Mouse (Mus musculus): Measurements from ENCODE around the gene Pycr1. TPM values are rescaled to one million over a fixed set of nuclear protein-coding genes. Genes with fewer than 3 reads are reported as not detected.

Gene Pycr1
- total and polyA plus RNA-seq, 3 experiments, result 21.0 to 75.3 (median 32.3) TPM

- no peak overlapping the region for H3K4me3 ChIP-seq (replicated peaks in 1 of 3; ENCODE audit: low read depth in 2 of 3, low read length in 2 of 3, poor library complexity in 1 of 3)
- H3K36me3 ChIP-seq (replicated peaks in 1 of 2; ENCODE audit: control insufficient read depth in 1 of 2, insufficient read depth in 1 of 2, low read length in 1 of 2), result no peaks in the 10 kb centered on the region
- in situ Hi-C loops (cut with MboI; ENCODE audit: low pct_ligation_motif_present, low pct_unique_long_range_greater_than_20kb, low sequenced_read_pairs) (no loop called here), dilution Hi-C loops (cut with MboI; ENCODE audit: extremely low pct_ligation_motif_present, extremely low pct_unique_long_range_greater_than_20kb, low sequenced_read_pairs) (no loop called here)
- peaks cover 65% of the 10 kb centered on the region for H3K27me3 ChIP-seq (replicated peaks)
- H3K4me1 ChIP-seq (ENCODE audit: control insufficient read depth in 1 of 2, insufficient read depth in 2 of 2), result peaks cover 0 to 14% of the 10 kb centered on the region in 2 experiments; a peak in 3 of 4 replicates
- H3K79me2 ChIP-seq (replicated peaks; ENCODE audit: control insufficient read depth, extremely low read depth, insufficient read depth, poor library complexity, severe bottlenecking), result no peaks in the 10 kb centered on the region
- H3K27ac ChIP-seq (ENCODE audit: insufficient read depth, low read depth), result no peak overlapping the region
- no peak overlapping the region for H3K4me2 ChIP-seq (ENCODE audit: insufficient read depth, low read depth, poor library complexity, severe bottlenecking)
- no peak for DNase-seq (ENCODE audit: extremely low read depth)
- no peak overlapping the region for H3K9ac ChIP-seq (ENCODE audit: insufficient read depth, low read depth)
- peaks cover 7% of the 10 kb centered on the region for H3K9me3 ChIP-seq (replicated peaks; ENCODE audit: low read length)
- TF ChIP-seq MYC (IDR thresholded peaks at IDR 0.05; ENCODE audit: low read depth, low read length) (no peak), CHD2 (IDR thresholded peaks at IDR 0.05; ENCODE audit: low read length) (no peak), PAX5 (IDR thresholded peaks at IDR 0.05; ENCODE audit: low read length) (no peak), RAD21 (IDR thresholded peaks at IDR 0.05; ENCODE audit: low read depth, low read length) (no peak), IRF4 (IDR thresholded peaks at IDR 0.05; ENCODE audit: low read depth, low read length) (no peak), CTCF (conservative IDR thresholded peaks at IDR 0.05 in 1 of 2, IDR thresholded peaks at IDR 0.05 in 1 of 2; ENCODE audit: low read depth in 2 of 2, low read length in 2 of 2) (no peak), TBP (conservative IDR thresholded peaks at IDR 0.05; ENCODE audit: low read depth, low read length) (no peak), JUN (IDR thresholded peaks at IDR 0.05; ENCODE audit: insufficient read depth, low read depth, low read length) (no peak), MAZ (IDR thresholded peaks at IDR 0.05; ENCODE audit: low read depth, low read length) (no peak), KAT2A (IDR thresholded peaks at IDR 0.05; ENCODE audit: insufficient replicate concordance, low read length) (no peak), SMC3 (IDR thresholded peaks at IDR 0.05; ENCODE audit: low read depth, low read length) (no peak), ELF1 (IDR thresholded peaks at IDR 0.05; ENCODE audit: low read depth, low read length) (no peak), TCF12 (IDR thresholded peaks at IDR 0.05; ENCODE audit: low read depth, low read length) (no peak), USF1 (IDR thresholded peaks at IDR 0.05; ENCODE audit: low read depth, low read length) (no peak), GABPA (IDR thresholded peaks at IDR 0.05; ENCODE audit: insufficient replicate concordance, low read depth, low read length) (no peak), POLR2A (IDR thresholded peaks at IDR 0.05; ENCODE audit: low read depth, low read length) (no peak), POLR2AphosphoS2 (IDR thresholded peaks at IDR 0.05; ENCODE audit: low read depth, low read length) (no peak)
These were observed 13.7 kb upstream of the Pycr1 start for GRCm38 (mm10) chr11:120657301-120657700.

GRCm38 (mm10) chr11:120654741-120655140 lies 11.2 kb upstream of the Pycr1 start:
- no peak overlapping the region for H3K4me2 ChIP-seq (ENCODE audit: insufficient read depth, low read depth, poor library complexity, severe bottlenecking)
- no peak overlapping the region for H3K4me3 ChIP-seq (replicated peaks in 1 of 3; ENCODE audit: low read depth in 2 of 3, low read length in 2 of 3, poor library complexity in 1 of 3)
- TF ChIP-seq JUN (IDR thresholded peaks at IDR 0.05; ENCODE audit: insufficient read depth, low read depth, low read length), result no peak
- TF ChIP-seq USF1 (IDR thresholded peaks at IDR 0.05; ENCODE audit: low read depth, low read length), result no peak
- TF ChIP-seq ZNF384 (IDR thresholded peaks at IDR 0.05; ENCODE audit: low read depth, low read length), result no peak
- TF ChIP-seq ZMIZ1 (IDR thresholded peaks at IDR 0.05; ENCODE audit: low read depth, low read length), result no peak
- TF ChIP-seq UBTF (IDR thresholded peaks at IDR 0.05; ENCODE audit: low read depth, low read length), result no peak
- in situ Hi-C loops (cut with MboI; ENCODE audit: low pct_ligation_motif_present, low pct_unique_long_range_greater_than_20kb, low sequenced_read_pairs), result no loop called here
- no peak for DNase-seq (ENCODE audit: extremely low read depth)
- peaks cover 53% of the 10 kb centered on the region for H3K27me3 ChIP-seq (replicated peaks)
- H3K27ac ChIP-seq (ENCODE audit: insufficient read depth, low read depth), result no peak overlapping the region
- no peak overlapping the region for H3K9ac ChIP-seq (ENCODE audit: insufficient read depth, low read depth)
- peaks cover 0 to 14% of the 10 kb centered on the region in 2 experiments; a peak in 3 of 4 replicates for H3K4me1 ChIP-seq (ENCODE audit: control insufficient read depth in 1 of 2, insufficient read depth in 2 of 2)
- H3K36me3 ChIP-seq (replicated peaks in 1 of 2; ENCODE audit: control insufficient read depth in 1 of 2, insufficient read depth in 1 of 2, low read length in 1 of 2), result no peaks in the 10 kb centered on the region
- peaks cover under 1% of the 10 kb centered on the region for H3K9me3 ChIP-seq (replicated peaks; ENCODE audit: low read length)
- dilution Hi-C loops (cut with MboI; ENCODE audit: extremely low pct_ligation_motif_present, extremely low pct_unique_long_range_greater_than_20kb, low sequenced_read_pairs), result no loop called here
- no peaks in the 10 kb centered on the region for H3K79me2 ChIP-seq (replicated peaks; ENCODE audit: control insufficient read depth, extremely low read depth, insufficient read depth, poor library complexity, severe bottlenecking)
